Mouse (Mus musculus): ENCODE data around the gene Lrrc49.

Lrrc49 gene

DNA sequence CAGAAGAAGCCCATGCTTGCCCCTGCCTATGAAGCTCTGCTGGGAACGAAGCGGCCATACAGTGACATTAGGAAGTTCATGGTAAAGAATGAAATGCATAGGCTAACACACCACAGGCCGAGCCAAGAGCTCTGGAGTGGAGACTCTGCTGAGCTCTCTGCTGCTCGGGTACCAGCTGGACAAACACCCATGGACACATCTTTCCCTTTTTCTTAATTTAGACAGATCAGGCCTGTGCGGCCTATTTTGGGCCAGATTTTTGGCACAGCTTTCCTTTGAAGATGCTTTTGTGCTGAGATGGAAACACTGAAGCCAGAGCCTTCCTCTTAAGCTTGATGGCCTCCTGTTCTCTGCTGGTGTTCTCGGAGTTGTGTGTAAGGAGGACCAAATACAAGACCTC is 95.0 kb downstream of the Lrrc49 start:
- peak; percentile 59 for DNase-seq

DNA sequence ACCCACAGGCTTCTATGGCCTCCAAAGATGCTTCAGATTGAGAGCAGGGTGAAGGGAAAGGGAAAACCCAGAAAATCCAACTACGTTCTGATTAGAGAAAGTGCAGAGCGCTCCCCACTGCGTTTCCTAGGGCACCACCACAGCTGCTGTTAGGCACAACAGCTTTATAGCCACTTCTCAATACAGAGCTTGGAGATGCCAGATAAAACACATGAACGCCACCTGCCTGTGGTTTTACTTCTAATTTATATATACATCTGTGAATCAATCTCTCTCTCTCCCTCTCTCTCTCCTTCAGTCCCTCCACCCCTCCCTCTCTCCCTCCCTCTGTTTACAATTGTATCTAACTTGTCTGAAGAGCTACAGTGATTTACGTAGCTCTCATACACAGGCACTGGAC is 95.6 kb downstream of the Lrrc49 start:
- no peak for DNase-seq

DNA sequence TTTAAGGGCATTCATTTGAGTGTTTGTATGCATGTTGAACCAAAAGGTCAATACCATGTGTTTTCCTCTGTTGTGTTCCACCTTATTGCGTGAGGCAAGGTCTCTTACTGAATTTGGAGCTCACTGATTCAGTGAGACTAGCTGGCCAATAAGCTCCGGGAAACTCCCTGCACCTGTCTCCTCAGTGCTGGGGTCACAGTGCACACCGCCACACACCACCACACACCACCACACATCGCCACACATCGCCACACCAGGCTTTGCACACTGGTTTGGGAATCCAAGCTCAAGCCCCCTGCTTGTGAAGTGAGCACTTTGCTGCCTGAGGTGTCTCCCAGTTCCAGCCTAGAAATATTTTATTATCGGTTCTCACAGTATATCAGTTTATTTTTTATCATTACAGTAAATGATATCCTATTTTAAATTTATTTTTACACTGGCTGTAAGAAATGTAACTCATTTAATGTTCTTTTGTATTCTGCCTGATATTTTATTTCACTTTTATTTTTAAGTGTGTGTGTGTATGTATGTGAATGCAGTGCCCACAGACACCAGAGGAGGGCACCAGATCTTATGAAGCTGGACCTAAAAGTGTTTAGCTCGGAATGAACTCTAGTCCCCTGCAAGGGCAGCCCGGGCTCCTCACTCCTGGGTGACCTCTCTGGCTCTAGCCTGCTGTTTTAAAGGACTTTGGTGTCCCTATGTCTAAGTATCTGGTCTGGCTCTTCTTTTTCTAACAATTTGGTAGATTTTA is 96.9 kb downstream of the Lrrc49 start:
- DNase-seq: no peak

DNA sequence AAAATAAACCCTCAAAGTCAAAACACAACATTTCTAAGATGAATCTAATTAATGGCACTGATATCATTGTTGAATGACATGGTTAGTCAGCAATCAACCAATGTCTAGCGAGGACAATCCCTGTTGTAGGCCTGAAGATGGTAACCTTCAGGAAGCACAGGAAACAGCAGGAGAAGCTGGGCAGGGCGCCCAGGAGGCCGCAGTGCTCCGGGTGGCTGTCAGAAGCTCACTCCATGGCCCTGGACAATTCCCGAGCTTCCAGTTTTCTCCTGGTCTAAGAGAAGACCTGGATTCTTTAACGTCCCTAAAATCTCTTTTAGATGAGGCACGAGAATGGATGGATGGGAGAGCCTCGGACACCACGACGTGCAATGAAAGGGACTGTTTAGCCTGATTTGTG is 99.0 kb downstream of the Lrrc49 start:
- DNase-seq: peak; percentile 42

GRCm38 (mm10) chr9:60586920-60587319 is 101.0 kb downstream of the Lrrc49 start:
- DNase-seq: no peak

- DNase-seq: no peak
These were observed 102.8 kb downstream of the Lrrc49 start for GRCm38 (mm10) chr9:60585206-60585605.

DNA sequence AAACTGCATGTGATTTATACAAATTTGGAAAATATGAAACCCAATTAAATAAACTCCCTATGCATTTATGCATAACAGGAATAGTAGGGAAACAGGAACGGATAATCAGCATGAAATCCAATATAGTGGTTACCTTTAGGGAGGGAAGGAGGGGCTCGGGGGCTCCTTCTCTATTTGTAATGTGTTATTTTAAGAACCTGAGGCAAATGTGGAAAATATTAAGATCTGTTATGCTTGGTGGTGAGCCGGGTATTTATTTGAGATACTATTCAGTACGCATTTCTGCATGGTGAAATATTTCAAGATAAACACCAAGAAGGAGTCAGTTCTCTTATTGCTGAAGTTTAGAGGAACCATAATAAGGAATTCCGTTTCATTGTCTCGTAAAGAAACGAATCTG is 105.4 kb downstream of the Lrrc49 start:
- DNase-seq: no peak

DNA sequence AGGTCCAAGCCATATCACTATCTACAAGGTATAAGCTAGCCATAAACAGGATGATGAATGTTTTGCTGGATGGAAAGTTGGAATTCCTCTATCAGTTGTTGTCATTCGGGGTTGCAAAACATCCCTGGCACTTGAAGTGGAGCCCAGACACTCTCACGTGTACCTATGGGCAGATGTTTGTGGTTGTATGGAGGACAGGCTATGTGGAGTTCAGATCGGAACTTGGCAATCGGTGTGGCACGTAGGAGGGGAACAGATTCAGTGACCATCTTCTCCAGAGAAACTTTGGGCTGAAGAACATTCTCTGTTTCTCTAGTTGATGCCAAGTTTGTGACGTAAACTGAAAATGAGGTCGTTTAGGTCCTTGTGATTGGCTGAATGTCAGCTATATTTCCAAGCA is 114.9 kb downstream of the Lrrc49 start:
- DNase-seq: no peak

GRCm38 (mm10) chr9:60571725-60572124 is 116.2 kb downstream of the Lrrc49 start:
- DNase-seq: no peak

GRCm38 (mm10) chr9:60571041-60571440 is 116.9 kb downstream of the Lrrc49 start:
- DNase-seq: no peak

- DNase-seq: no peak
These were observed 118.6 kb downstream of the Lrrc49 start for GRCm38 (mm10) chr9:60569366-60569765.

DNA sequence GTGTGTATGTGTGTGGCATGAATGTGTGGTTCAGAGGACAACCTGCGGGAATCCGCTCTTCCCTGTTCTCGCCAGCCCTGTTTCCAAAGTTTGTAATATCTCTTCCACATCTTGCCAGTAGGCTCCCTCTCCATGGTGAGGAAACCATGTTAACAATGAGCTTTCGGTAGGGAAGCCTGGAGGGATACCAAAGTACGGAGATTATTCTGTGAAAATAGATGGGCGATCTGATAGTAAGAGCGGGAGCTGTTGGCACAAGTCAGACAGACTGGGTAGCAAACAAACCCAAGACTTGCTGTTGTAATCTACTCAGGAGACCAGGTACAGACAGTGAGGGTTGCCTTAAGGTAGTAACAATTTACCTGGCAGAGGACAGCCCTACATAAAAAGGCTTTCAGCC is 124.1 kb downstream of the Lrrc49 start:
- DNase-seq: no peak

DNA sequence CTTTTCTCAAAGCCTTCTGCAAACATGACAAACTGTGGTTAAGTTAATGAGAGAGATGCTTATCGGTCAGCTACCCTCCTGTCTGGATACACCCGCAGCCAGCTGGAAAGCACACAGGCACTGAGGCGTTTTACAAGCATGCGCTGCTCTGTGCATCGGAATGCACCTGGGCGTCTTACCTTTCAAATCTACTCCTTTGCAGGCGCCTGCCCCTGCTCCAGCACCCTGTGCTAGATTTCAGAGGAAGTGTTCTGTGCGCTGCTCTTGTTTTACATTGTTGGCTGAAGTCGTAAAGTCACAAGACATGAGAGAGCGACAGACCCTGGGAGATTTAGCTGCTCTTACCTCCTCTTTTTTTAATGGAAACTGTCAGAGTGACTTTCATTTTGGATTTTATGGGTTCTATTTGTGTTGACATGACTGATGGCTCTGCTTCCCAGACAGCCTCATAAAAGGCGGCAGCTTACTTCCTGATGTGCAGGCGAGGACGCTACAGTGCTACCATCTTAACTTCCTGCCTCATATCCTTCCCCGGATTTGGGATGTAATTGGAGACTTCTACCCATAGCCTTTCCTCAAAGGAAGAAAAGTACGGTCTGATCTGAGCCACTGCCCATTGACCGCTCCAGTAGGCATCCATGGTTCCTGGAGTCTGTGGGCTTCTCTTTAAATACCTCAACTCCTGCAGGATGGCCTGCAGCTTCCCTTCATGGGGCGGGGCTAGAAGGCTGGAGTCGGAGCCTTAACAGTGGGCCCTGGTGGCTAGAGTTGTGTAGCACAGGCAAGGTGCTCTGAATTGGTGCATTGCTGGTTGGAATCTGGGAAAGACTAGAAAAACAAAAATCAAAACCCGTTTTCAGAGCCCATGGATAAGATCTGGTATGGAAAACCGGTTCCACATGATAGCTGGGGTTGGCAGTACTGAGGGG is 125.3 kb downstream of the Lrrc49 start:
- no peak for DNase-seq

- DNase-seq: no peak
These were observed 126.2 kb downstream of the Lrrc49 start for GRCm38 (mm10) chr9:60561641-60562289.

GRCm38 (mm10) chr9:60558507-60558906 is 129.5 kb downstream of the Lrrc49 start:
- no peak for DNase-seq

GRCm38 (mm10) chr9:60551238-60551637 is 136.7 kb downstream of the Lrrc49 start:
- no peak for DNase-seq

DNA sequence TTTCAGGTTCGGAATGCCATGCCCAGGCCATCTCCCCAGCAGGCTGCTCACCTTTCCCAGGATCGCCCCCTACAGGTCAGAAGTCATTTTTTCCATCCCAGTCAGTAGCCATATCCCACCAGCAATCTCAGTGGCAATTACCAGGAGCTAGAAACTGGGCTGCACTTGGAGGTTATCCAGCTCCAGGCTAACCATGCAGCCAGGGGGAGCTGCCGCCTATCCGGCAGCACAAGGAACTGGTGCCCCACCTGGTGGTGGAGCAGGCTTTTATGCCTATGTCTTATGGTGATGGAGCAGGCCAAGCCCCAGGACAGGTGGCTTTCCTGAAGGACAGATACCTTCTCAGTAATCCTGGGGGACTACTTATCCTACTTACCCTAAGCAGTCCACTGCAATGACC is 139.8 kb downstream of the Lrrc49 start:
- peak; percentile 11 for DNase-seq

DNA sequence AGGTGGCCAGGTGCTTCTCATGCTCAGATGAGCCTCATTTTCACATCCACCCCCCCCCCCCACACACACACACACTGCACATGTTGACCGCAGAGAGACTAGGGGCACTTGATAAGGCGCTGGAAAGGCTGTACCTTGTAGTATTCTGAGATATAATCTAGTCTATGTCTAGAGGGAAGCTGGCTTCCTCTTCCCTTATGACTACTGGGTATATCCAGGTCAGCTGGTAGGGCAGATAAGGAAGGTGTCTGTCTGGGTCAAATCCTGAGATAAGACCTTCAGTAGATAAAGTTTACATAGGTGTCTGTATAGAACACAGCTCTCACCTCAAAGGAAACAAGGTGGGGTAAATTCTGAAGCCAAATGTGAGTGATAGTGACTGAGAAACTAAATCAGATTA is 141.8 kb downstream of the Lrrc49 start:
- DNase-seq: no peak

DNA sequence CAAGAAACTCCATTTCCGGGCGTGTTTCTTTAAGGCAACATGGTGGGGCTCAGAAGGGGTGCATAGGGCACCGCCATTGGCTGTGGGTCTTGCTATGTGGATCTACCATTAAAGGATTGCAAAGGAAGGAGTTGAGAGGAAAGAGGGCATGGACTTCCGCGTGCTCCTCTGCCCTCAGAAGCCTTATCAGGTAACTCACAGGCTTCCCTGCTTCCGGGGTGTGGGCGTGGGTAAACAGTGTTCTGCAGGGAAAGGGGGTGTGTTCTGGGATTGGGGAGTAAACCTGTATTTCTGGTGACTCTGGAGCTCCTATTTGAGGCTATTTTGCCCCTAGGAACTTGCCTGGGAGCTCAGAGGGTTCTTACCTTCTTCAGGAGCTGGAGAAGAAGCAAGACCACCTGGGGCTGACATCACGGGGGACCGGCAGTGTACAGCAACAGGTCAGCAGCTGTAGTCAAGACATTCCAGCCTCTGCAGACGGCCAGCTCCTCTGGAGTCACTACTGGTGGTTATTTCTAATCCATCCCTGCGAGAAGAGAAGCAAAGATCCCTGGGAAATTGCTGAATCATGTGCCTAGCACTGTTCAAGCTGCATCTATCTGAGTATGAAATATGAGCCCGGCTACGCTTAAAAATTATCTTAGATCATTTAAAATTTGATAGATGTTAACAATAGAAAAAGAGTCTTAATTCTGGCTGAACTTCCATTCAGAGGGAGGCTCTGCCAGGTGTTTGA is 142.4 kb downstream of the Lrrc49 start:
- no peak for DNase-seq

DNA sequence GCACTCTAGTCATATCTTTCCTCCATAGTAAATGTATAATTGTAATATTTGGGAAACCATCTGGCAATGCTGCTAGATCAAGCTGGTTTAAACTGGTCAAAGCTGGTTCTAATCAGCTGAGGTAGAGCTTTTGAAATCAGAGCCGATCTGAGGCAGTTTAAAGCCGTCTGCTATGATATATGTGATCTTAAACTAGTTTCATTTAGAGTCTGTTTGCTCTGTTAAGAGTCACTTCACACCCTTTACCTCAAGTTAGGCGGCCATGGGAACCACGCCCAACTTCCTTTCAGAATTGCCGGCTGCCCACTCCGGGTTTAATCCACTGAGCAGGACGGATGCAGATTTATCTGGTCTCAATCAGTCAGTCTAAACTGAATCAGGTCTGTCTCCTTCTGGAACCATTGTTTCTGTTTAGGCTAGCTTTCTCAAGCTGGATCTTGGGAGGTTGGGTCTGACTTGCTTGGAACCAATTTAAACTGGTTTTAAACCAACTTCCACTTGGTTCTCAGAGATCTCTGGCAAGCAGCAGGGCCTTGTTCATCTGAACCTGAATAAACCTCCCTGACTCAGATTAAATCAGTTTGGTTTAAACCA is 144.4 kb downstream of the Lrrc49 start:
- DNase-seq: no peak

GRCm38 (mm10) chr9:60530310-60530709 is 157.6 kb downstream of the Lrrc49 start:
- no peak for DNase-seq
